Mouse (Mus musculus): ENCODE measurements around the gene Mettl21c. TPM values are rescaled to one million over a fixed set of nuclear protein-coding genes. Genes with fewer than 3 reads are reported as not detected.

The Mettl21c gene
- total and polyA plus RNA-seq, 3 experiments = 0.44 TPM; not detected in 2

- peaks cover 63% of the 10 kb centered on the region for H3K36me3 ChIP-seq (replicated peaks)
- TF ChIP-seq GATA1 (IDR thresholded peaks at IDR 0.05; ENCODE audit: borderline replicate concordance, low read length) (no peak), CTCF (IDR thresholded peaks at IDR 0.05; ENCODE audit: low read depth, low read length) (no peak), GATA2 (IDR thresholded peaks at IDR 0.05; ENCODE audit: borderline replicate concordance, low read depth, low read length) (no peak), TAL1 (conservative IDR thresholded peaks at IDR 0.05; ENCODE audit: low read depth, low read length) (no peak), POLR2AphosphoS5 (IDR thresholded peaks at IDR 0.05; ENCODE audit: insufficient replicate concordance, low read depth, low read length) (no peak)
- H3K4me1 ChIP-seq (ENCODE audit: insufficient read depth, low read depth, low read length) = no peaks in the 10 kb centered on the region; the same call in 1 of the 2 replicates
- DNase-seq (ENCODE audit: low spot score) (no peak), ATAC-seq (ENCODE audit: extremely low read depth, insufficient number of reproducible peaks, low FRiP score, poor library complexity, severe bottlenecking) (no peak)
- no peaks in the 10 kb centered on the region for H3K27me3 ChIP-seq (ENCODE audit: insufficient read depth, low read length)
- H3K9me3 ChIP-seq (replicated peaks) = no peaks in the 10 kb centered on the region
- H3K4me3 ChIP-seq (ENCODE audit: low read depth, low read length) = no peak overlapping the region
Observed at GRCm38 (mm10) chr1:43964381-43964780, 55.5 kb downstream of the Mettl21c start.

Other genes with a start within 250 kb of the Mettl21c start
- 17.9 and 27.8 TPM in 2 replicates for gene Uxs1, start 192.2 kb downstream of the Mettl21c start, total RNA-seq (2014; fragmentation: Nextera tagmentation)
- gene Uxs1, start 192.2 kb downstream of the Mettl21c start, total RNA-seq (2017) = 28.5 and 30.5 TPM in 2 replicates
- 13.2 and 13.3 TPM in 2 replicates for gene Uxs1, start 192.2 kb downstream of the Mettl21c start, polyA plus RNA-seq (2012)
- 215 and 240 TPM in 2 replicates for gene Tpp2, start 86.4 kb downstream of the Mettl21c start, total RNA-seq (2014; fragmentation: Nextera tagmentation)
- 204 and 246 TPM in 2 replicates for gene Tpp2, start 86.4 kb downstream of the Mettl21c start, total RNA-seq (2017)
- 19.0 and 19.4 TPM in 2 replicates for gene Tpp2, start 86.4 kb downstream of the Mettl21c start, polyA plus RNA-seq (2012)
- not detected in 2 replicates for gene Gm8251, start 41.9 kb upstream of the Mettl21c start, total RNA-seq (2014; fragmentation: Nextera tagmentation)
- gene Gm8251, start 41.9 kb upstream of the Mettl21c start, total RNA-seq (2017) = 0.22 and 0.29 TPM in 2 replicates
- gene Gm8251, start 41.9 kb upstream of the Mettl21c start, polyA plus RNA-seq (2012) = 0.01 TPM in 1 of 2 replicates, not detected in the other
- gene Tex30, start 82.4 kb upstream of the Mettl21c start, total RNA-seq (2014; fragmentation: Nextera tagmentation) = 65.6 and 102 TPM in 2 replicates
- 125 and 159 TPM in 2 replicates for gene Tex30, start 82.4 kb upstream of the Mettl21c start, total RNA-seq (2017)
- gene Tex30, start 82.4 kb upstream of the Mettl21c start, polyA plus RNA-seq (2012) = 7.6 and 12.8 TPM in 2 replicates
- 65.3 and 67.5 TPM in 2 replicates for gene Kdelc1, start 98.8 kb upstream of the Mettl21c start, total RNA-seq (2014; fragmentation: Nextera tagmentation)
- gene Kdelc1, start 98.8 kb upstream of the Mettl21c start, total RNA-seq (2017) = 24.2 and 26.2 TPM in 2 replicates
- 5.9 and 7.0 TPM in 2 replicates for gene Kdelc1, start 98.8 kb upstream of the Mettl21c start, polyA plus RNA-seq (2012)
- gene Bivm, start 98.9 kb upstream of the Mettl21c start, total RNA-seq (2014; fragmentation: Nextera tagmentation) = 68.8 and 70.1 TPM in 2 replicates
- gene Bivm, start 98.9 kb upstream of the Mettl21c start, total RNA-seq (2017) = 26.1 and 28.9 TPM in 2 replicates
- gene Bivm, start 98.9 kb upstream of the Mettl21c start, polyA plus RNA-seq (2012) = 4.8 and 6.4 TPM in 2 replicates
- 45.3 and 49.5 TPM in 2 replicates for gene Ercc5, start 127.7 kb upstream of the Mettl21c start, total RNA-seq (2014; fragmentation: Nextera tagmentation)
- gene Ercc5, start 127.7 kb upstream of the Mettl21c start, total RNA-seq (2017) = 30.8 and 33.8 TPM in 2 replicates
- 6.4 and 6.7 TPM in 2 replicates for gene Ercc5, start 127.7 kb upstream of the Mettl21c start, polyA plus RNA-seq (2012)
- not detected in 2 replicates for gene Mettl21e, start 198.9 kb upstream of the Mettl21c start, total RNA-seq (2014; fragmentation: Nextera tagmentation)
- gene Mettl21e, start 198.9 kb upstream of the Mettl21c start, total RNA-seq (2017) = 0.06 and 0.16 TPM in 2 replicates
- gene Mettl21e, start 198.9 kb upstream of the Mettl21c start, polyA plus RNA-seq (2012) = not detected in 2 replicates